Mouse (Mus musculus) layer of hippocampus, postnatal 14 days (tissue): ENCODE data around the gene Klhl29. TPM values are rescaled to one million over a fixed set of nuclear protein-coding genes. Genes with fewer than 3 reads are reported as not detected.

Experiments used
- DNase-seq, 2 experiments: peaks; one replicate each; pipeline ENCODE4 v3.0.0; 2021 to 2022; ENCODE audit warnings: low spot score in 2 of 2, mixed read lengths in 1 of 2
- total RNA-seq, 2 experiments: library from RNA; stranded (reverse); gene quantifications; 2 replicates each; pipeline ENCODE4 v1.2.3; 2021

The Klhl29 gene
- total RNA-seq, 2 experiments from 2014 or later = 32.5 to 35.4 TPM

DNA sequence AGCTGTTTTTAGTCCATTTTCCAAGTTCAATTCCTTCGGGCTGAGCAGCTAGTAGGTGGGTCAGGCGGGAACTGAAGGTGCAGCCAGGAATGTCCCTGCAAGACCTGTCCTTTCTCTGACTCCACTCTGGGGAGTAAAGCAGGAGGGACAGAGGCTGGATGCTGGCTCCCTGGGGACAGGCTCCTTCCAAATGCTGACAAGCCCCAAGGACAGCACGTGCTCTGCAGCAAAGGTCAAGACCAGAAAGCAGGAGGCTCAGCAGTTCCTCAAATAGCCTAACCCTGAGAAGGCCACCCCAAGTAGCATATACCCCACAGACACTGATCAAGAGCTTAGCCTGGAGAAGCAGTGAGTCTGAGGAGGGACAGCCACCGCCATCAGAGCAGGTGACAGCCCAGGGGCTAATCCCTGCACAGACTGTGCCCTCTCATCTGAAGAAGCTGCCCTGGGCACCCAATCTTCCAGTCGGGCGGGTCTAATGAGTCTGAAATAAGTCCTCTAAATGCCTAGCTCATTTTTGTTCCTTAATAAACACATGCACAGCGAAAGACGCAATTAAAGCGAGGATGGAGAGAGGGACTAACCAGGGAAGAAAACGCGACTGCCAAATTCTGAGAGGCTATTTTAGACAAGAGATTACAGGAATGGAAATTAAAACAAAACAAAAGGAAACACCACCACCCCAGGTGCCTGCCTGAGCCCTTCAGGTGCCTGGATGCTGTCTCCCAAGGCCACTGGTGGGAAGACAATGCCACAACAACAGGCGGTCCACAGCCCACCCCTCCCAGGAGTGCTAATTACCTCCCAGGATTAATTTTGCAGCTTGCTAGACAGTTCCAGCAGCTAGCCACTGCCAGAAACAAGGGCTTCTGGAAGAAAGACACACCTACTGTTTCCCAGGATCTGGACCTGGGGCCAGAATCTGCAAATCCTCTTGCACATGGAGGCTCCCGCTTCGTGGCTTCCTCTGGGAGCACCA lies 148.5 kb downstream of the Klhl29 start:
- no peak for DNase-seq

DNA sequence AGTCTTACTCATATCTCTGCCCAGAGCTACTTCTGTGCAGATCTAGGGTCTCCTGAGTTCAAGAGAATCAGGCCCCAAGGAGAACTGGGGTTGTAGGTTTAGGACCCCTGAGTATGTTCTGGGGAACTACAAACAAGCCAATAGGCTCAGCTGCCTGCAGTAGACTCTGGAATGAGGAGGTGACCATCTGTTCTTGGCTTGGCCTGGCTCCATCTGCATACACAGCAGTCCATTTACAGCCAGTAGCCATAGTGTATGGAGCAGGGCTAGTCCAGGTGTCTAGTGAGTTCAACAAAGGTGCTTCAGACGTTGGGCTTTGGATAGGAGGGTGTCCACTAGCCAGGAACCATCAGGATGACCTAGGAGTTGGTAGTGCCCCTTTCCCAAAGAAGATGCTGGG lies 151.9 kb downstream of the Klhl29 start:
- DNase-seq = no peak

DNA sequence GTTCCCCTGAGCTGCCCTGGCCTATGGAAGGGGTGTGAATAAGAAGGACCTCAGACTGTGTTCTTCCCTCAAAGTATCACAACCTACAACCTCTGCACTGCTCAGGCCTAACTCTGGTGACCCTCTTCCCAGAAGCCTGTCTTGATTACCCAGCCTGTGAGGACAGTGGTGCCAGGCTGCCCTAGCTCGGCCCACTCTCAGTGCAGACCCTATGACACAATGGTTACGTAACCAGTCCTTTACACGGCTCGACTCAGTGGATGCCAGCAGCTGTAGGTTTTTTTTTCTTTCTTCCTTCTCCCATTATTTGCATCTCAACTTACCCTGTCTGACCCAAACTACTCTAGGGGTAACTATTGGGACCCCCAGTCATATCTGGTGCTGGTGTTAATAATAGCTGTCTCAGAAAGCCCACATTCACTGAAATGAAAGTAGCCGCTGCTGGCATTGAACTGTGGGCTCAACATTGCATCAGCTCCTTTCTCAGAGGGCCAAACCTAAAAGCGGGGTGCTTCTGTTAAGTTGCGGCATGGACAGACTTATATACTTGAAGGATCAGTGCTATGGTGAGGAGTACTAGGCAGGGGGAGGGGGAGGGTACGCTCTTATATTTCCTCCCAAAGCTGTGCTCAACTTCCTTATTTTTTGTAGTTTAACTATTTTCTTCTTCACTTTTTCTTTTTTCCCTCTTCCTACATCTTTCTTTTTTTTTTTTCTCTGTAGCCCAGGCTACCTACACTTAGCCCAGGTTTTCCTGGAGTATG lies 152.9 kb downstream of the Klhl29 start:
- DNase-seq = no peak

DNA sequence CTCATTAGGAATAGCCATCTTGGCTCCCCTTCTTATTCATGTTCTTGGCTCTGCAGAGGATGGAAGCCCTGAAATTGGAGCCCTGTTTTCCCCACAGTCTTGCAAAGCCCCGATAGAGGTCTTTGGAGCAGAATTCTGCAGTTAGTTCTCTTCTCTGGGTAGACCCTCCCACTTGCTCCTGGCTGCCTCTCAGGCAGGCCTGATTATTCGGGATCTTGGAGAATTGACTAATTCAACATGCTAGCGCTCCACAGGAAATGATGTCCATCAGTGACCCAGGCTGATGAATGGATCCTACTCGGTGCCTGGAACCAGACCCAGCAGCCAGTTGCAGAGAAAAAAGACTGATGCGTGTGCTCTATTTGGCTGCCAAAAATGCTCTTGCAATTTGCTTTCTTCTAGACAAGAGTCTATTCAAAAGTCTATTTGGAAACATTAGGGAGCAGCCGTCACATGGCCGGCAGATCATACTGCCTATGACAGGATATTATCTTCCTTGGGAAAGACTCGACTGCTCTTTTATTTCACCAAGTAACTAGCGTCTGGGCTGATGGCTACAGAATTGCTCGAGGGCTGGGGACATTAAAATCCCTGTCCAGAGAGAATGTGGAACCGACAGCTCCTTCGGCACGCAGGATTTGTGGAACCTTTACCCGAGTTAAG lies 155.4 kb downstream of the Klhl29 start:
- peak in 1 of 2 experiments; percentile 56 for DNase-seq

DNA sequence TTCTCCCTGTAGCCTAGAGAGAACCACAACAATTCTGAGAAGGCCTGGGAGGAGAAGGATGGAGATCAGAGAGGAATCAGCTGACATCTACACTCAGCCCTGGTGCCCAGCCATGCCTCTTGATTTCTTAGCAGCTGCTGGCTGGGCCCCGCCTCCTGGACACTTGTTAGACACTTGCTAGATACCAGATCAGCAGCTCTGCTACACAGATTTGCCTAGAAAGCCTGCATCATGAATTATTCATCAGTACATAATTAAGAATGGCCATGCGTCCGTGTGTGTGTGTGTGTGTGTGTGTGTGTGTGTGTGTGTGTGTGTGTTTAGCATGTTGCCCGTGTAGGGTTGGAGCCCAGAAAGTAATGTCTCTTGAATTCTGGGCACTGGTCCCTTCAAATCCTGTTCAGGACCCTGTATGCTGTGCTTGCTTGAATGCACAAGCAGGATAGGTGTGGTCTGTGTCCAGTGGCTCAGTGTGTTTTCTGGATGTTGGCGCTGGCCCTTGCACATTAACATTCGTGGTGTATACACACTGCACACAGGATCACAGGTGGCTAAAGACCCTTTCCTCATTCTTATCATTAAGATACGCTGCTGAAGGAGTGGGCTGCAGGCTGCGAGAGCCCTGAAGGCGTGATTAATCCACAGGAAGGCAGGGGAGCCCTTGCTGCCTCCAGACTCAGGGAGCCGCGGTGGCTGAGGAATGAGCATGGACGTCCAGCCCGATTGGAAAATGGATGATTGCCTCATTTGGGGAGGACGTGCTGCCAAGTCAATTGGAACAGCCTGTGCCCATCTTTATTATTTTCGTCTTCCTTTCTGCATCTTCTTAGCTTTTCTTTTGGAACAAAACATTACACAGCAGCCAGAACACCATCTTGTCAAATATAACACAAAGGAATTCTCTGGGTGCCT lies 159.4 kb downstream of the Klhl29 start:
- DNase-seq = no peak

DNA sequence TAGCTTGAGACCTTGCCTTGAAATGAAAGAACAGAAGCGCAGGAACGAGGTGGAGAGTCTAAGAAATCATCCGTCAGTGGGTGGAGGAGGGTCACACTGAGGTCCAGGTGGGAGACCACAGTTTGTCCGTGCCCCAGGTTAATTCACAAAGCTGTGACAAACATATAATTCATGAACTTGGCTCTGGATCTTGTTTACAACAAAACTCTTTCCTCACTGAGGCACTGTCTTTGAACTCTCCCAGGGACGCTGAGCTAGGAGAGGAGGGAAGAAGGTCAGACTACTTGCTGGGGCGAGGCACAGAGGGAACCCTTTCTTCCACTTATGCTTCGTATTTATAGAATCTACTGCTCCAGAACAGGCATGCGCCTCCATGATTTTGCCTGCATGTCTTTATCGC lies 161.2 kb downstream of the Klhl29 start:
- DNase-seq = no peak

DNA sequence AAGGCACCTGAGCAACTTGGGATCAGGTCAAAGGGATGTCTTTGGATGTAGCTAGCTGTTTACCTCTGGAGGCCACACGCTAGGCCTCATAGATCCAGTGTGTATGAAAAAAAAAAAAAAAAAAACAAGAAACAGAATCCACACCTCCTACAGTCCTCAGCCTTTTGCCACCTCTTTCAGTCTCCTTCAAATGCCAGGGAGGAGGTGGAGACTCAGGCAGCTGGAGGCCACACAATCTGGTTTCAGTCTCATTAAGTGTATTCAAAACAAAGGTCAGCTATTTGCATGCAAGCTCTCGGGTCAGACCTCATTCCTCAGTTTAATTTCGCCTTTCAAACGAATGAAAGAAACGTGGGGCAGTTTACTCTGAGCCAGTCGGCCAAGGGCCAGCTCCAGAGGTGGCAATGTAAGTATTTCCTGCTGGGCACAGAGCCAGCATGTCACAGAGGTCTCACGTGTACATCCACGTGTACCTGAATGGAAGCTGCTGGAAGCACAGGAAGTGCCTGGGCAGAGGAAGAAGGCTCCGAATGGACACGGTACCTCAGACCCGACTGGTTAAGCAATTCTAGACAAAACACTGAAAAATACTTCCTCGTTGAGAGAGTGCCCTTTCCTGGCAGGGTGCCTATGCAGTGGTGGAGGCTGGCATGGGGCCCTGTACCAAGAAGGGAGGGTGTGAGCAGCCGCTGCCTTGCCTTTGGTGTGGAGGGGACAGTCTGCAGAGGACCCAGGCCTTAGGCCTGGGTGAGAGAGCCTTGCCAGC lies 162.0 kb downstream of the Klhl29 start:
- DNase-seq = peak; percentile 65 to 70

DNA sequence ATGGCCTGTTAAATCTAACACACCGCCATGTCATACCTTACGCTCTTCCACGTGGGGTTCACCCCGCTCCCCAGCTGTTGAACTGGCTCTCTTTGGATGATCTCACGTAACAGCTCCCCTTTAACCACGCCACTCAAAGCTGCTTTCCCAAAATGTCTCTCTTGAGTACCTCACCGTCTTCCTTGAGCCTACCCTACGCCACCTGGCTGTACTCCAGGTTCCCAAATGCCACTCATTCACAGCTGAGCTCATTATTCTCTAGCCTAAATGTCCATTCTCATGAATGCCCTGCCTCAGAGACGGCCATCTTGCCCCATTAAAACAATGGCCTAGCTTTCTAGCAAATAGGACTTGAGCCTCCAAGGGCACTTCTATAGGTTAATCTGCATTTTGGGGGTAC lies 163.6 kb downstream of the Klhl29 start:
- no peak for DNase-seq

DNA sequence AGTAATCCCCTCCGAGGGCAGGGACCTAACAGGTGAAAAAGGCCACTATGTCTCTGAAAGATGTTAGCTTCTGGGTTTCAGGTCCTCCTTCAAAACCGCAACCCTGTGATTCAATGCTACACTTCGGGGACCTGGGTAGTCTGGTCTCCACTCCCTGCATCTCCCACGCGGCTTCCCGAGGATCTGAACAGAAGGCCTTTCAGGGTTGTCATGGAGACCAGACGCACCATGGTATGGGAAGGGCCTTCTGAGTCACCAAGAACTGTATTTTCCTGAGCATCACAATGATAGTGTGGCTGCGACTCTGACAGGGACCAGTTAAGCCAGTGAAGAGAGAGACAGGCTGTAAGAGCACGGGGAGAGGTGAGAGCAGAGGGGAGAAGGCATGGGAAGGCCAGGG lies 164.7 kb downstream of the Klhl29 start:
- peak in 1 of 2 experiments; percentile 53 for DNase-seq

DNA sequence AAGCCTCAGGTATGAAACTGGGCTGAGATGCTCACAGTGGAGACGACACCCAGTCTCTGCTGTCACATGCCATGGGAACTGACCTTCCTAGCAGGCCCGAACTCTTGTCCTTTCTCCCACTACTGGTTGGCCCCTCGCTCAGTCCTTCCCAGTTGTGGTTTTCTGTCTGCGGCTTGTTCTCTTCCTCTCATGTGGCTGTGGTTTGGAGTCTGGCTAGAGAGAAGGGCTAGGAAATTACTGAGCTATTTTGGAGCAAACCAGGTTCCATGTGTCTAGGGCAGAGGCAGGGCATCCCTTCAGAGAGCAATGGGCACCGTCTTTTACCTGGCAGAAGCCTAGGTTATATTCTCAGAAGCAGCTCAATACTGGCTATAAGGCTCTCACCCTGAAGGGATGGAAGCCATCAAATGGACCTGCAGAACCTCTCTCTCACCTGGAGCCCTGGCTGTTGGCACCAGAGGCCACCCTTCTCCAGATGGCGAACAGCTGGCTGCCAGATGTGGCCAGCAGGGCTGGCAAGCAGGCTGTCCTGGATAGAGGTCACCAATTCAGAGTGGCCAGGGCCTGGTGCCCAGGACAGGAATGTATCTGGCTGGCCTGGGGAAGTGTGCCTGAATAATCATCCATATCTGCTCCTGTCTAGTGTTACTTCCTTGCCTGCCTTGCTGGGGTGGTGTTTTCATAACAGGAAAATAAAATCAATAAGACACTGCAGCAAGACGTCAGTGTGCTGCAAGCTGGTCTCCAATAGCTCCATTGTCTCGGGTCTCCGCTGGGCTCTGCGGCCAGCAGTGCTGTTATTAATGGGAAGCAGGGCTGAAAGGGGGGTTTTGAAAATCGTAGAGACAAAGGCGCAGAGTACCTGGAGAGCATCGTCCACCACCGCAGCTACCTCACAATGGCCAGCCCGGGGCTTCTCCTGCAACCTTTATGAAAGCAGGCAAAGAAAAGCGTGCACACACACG lies 167.3 kb downstream of the Klhl29 start:
- no peak for DNase-seq

DNA sequence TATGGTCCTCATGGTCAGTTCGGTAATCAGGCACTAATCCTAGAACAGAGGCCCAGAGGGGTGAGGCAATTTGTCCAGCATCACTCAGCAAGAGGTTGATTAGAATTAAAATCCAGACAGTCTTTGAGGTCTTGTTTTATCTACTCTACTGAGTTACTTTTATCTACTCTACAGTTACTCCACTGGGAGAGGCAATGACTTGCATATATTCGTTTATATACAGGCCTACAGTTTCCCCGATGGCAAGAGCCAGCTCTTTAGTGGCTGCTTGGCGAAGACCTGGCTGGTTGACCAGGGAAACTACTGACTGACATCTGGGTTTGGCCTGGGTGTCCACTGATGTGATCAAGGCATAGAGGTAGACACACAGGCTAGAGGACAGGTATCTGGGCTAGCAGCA lies 168.3 kb downstream of the Klhl29 start:
- DNase-seq = no peak

DNA sequence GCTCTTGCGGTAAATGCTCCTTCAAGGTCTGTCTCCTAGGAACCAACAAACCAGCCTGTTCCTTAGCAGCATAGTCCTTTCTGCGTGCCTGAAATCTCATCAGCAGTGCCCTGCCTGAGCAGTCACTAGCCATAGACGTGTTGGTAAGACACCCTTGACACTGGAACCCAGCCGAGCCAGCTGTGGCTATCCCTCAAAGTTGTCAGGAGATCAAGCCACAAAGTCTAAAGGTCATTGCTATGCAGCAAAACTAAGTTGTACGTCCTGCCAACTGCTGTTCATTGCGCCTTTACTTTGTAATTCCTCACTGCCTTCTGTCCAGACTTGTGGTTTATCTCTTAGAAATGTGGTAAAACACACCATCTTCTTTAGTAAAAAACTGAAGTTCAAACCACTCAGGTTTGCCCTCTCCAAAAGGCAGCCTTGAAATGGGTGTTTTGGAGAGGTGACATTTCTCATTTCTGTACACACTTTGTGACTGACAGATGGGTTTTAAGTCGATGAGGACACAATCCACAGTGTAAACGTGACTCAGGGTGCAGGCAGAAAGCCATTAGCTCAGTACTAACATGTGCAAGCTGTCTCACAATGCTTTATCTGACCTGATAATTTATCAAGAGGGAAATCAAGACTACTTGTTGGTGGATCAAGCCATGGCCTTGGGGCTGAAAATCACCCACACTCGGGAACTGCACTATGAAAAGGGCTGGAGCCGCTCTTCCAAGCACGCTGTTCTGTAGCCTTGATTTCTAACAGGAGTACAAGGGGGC lies 171.2 kb downstream of the Klhl29 start:
- no peak for DNase-seq

DNA sequence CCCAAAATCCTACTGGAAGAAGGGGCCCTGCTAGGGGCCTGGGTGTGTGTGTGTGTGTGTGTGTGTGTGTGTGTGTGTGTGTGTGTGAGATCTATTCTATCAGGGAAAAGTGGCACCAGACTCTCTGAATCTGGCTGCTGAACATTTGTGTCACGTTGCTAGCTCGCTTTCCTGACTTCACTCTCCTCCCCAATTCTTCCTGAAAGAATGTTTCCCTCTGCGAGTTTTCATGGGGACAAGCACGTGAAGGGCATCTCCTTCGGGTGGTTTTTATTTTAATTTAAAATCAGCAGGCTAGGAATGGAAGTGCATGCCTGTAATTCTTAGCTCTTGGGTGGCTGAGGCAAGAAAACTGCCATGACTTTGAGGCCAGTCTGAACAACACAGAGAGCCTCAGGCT lies 172.1 kb downstream of the Klhl29 start:
- DNase-seq = no peak

DNA sequence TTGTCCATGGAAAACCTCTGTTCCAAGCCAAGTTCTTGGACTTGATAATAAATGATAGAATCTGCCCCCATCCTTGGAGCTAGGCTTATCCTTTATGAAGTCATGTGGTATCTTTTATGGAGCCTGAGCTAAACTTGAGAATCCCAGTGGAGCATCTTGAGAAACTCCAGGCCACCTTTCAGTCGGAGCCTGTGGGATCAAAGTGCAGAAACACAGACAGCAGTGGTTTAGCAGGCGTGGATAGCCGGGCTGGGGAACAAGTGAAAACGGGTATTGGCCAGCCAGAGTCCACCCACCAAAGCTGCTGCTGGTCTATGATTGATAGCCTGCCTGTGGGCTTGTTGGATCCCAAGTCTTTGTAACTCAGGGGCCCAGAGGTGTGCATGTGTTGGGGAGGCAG lies 177.2 kb downstream of the Klhl29 start:
- DNase-seq = no peak

DNA sequence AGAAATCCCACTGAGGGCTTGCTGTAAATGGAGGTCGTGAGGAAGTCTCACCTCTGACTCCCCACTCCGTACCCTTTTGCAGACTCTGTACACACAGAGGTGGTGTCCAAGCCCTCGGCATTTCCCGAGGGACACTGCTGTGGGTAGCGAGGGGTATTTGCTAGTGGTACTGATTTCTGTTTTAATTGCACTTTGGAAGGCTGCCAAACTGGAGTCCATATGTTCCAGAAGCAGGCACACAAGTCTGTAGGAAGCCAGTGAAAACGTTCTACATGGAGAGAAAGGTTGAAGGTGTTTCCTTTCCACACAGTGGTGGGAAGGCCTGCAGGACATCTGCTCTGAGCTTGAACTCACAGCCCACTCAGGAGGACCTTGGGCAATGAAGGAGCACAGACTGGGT lies 181.3 kb downstream of the Klhl29 start:
- DNase-seq = no peak

DNA sequence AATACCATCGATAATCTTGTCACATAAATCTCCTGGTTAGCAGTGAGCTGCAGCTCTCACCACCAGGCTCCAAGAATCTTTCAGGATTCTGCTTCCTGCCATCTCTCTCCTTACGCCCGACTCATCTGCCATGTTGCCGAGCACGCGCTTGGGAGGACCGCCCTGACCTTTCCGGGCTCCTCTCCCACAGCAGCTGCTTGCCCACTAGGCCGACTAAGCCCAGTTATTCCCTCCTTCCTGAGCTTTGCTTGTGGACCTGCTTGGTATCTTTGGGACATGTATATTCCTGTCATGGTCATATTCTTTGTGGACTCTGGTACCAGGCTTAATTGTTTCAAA lies 183.1 kb downstream of the Klhl29 start:
- DNase-seq = no peak

DNA sequence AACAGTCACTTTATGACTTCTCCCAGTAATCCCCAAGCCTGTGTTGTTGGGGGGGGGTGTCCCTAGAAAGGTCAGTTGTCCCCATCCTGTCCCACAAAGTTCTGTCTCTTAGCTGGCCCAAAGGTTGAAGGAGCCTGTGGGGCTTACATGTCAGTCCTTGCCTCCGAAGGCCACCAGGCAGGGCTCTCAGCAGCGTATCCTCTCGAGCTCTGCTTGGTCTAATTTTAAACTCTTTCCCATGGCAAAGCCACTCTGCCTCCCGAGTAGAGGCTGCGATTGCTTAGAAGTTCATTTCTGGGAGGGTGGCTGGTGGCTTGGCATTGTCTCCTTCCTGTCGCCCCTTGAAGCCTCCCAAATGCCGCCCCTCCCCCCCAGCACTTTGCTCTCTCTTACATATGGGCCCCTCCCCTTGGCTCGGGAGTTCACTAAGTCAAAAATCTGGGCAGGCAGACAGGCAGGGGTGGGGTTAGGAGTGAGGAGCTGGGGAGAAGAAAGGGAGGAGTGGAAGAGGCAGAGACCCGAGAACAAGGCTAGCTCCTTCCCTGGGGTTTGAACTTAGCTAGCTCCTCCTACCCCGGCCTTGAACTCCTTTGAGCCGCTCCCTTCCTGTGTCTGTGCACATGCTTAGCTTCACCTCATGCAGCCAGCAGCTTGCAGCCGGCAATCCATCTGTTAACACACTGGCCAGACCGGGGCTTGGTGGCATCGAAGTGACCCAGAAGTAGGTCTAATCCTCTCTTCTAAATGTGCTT lies 183.7 kb downstream of the Klhl29 start:
- DNase-seq = no peak
